Mouse (Mus musculus): ENCODE results near the gene Lbp. TPM values are rescaled to one million over a fixed set of nuclear protein-coding genes. Genes with fewer than 3 reads are reported as not detected.

Lbp gene
- polyA plus RNA-seq, 1 experiment from 2014 or later, result 2.2 TPM

DNA sequence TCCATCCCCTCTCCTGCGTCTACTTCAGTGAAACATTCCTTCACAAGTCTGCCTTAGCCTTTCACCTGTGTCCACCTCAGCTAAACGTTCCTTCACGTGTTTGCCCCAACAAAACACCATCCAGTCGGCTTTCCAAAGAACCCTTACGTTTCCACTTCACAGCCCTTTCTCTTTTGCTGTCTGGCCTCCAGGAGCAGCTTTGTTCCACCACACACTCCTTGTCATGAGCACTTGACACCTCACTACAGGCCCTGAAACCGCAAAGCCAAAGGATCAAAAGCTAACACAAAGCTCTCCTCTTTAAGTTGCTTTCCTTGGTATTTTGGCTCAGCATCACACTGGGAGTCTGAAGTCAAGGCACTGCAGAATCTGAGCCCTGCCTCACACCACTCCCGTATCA lies 67.2 kb downstream of the Lbp start:
- DNase-seq, result no peak
- Histone ChIP-seq H3K9me3 (ENCODE audit: control insufficient read depth, low read length) (no peaks in the 10 kb centered on the region), H3K4me2 (ENCODE audit: low read length) (no peak overlapping the region), H3K4me1 (ENCODE audit: control insufficient read depth, insufficient read depth, low read length) (no peaks in the 10 kb centered on the region), H3K27me3 (ENCODE audit: control insufficient read depth, insufficient read depth, low read length) (no peaks in the 10 kb centered on the region), H3K9ac (replicated peaks; ENCODE audit: low read length) (no peak overlapping the region), H3K36me3 (ENCODE audit: control insufficient read depth, insufficient read depth, low read length) (peaks cover 10% of the 10 kb centered on the region), H3K27ac (replicated peaks; ENCODE audit: low read depth, low read length) (no peak overlapping the region), H3K4me3 (replicated peaks; ENCODE audit: low read depth, low read length) (no peak overlapping the region)
- 60% methylated on average over 7 of the region's 7 CpGs for WGBS
- ATAC-seq (ENCODE audit: low FRiP score, low TSS enrichment), result no peak

GRCm38 (mm10) chr2:158375443-158376122 lies 69.3 kb downstream of the Lbp start, which contains the start of gene Snhg11:
Snhg11 (plus strand) TSS chr2:158375638.
- Histone ChIP-seq H3K4me1 (ENCODE audit: control insufficient read depth, insufficient read depth, low read length) (no peaks in the 10 kb centered on the region), H3K27me3 (ENCODE audit: control insufficient read depth, insufficient read depth, low read length) (no peaks in the 10 kb centered on the region), H3K9ac (replicated peaks; ENCODE audit: low read length) (peak within 1 kb of the TSS; percentile 47), H3K36me3 (ENCODE audit: control insufficient read depth, insufficient read depth, low read length) (peaks cover 10% of the 10 kb centered on the region), H3K4me2 (ENCODE audit: low read length) (peak within 1 kb of the TSS; percentile 56), H3K4me3 (replicated peaks; ENCODE audit: low read depth, low read length) (peak within 1 kb of the TSS; percentile 38), H3K27ac (replicated peaks; ENCODE audit: low read depth, low read length) (peak within 1 kb of the TSS; percentile 75), H3K9me3 (ENCODE audit: control insufficient read depth, low read length) (no peaks in the 10 kb centered on the region)
- peak; percentile 82 for ATAC-seq (ENCODE audit: low FRiP score, low TSS enrichment)
- WGBS, result 2% methylated on average over 36 of the region's 36 CpGs
- DNase-seq, result peak; percentile 91

- H3K4me2 ChIP-seq (ENCODE audit: low read length), result peak overlapping the region; percentile 56
- peak overlapping the region; percentile 75 for H3K27ac ChIP-seq (replicated peaks; ENCODE audit: low read depth, low read length)
- 27% methylated on average over 12 of the region's 12 CpGs for WGBS
- DNase-seq (peak; percentile 33), ATAC-seq (ENCODE audit: low FRiP score, low TSS enrichment) (peak; percentile 19; the same call in 1 of the 2 replicates)
- no peaks in the 10 kb centered on the region for H3K4me1 ChIP-seq (ENCODE audit: control insufficient read depth, insufficient read depth, low read length)
- no peaks in the 10 kb centered on the region for H3K27me3 ChIP-seq (ENCODE audit: control insufficient read depth, insufficient read depth, low read length)
- no peaks in the 10 kb centered on the region for H3K9me3 ChIP-seq (ENCODE audit: control insufficient read depth, low read length)
- peak overlapping the region; percentile 38 for H3K4me3 ChIP-seq (replicated peaks; ENCODE audit: low read depth, low read length)
- H3K36me3 ChIP-seq (ENCODE audit: control insufficient read depth, insufficient read depth, low read length), result peaks cover 16% of the 10 kb centered on the region
- H3K9ac ChIP-seq (replicated peaks; ENCODE audit: low read length), result peak overlapping the region; percentile 47
Measured at GRCm38 (mm10) chr2:158376123-158376687, 69.9 kb downstream of the Lbp start.

DNA sequence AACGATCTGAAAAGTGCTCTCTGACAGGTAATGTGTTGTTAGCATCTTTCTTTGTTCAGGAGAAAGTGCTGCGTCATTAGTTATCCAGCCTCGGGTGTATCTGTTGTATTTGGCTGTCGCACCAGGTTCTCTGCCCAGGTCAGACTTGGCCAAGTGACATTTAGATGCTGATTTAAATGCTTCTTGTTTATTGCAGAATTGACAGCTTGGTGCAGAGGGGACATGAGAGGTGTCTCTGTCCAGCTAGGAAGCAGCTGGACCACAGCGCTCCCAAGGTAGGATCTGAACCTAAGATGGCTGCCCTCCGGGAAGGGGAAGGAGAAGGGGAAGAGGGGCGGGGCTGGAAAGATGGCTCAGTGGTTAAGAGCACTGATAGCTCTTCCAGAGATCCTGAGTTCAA lies 70.5 kb downstream of the Lbp start:
- Histone ChIP-seq H3K9ac (replicated peaks; ENCODE audit: low read length) (peak overlapping the region; percentile 47), H3K9me3 (ENCODE audit: control insufficient read depth, low read length) (no peaks in the 10 kb centered on the region), H3K4me1 (ENCODE audit: control insufficient read depth, insufficient read depth, low read length) (no peaks in the 10 kb centered on the region), H3K27me3 (ENCODE audit: control insufficient read depth, insufficient read depth, low read length) (no peaks in the 10 kb centered on the region), H3K4me3 (replicated peaks; ENCODE audit: low read depth, low read length) (peak overlapping the region; percentile 38), H3K36me3 (ENCODE audit: control insufficient read depth, insufficient read depth, low read length) (peaks cover 20% of the 10 kb centered on the region), H3K4me2 (ENCODE audit: low read length) (peak overlapping the region; percentile 56), H3K27ac (replicated peaks; ENCODE audit: low read depth, low read length) (peak overlapping the region; percentile 75)
- 69% methylated on average over 7 of the region's 7 CpGs for WGBS
- ATAC-seq (ENCODE audit: low FRiP score, low TSS enrichment) (no peak), DNase-seq (peak; percentile 35)

GRCm38 (mm10) chr2:158377811-158378210 lies 71.5 kb downstream of the Lbp start:
- Histone ChIP-seq H3K36me3 (ENCODE audit: control insufficient read depth, insufficient read depth, low read length) (peaks cover 23% of the 10 kb centered on the region), H3K4me3 (replicated peaks; ENCODE audit: low read depth, low read length) (no peak overlapping the region), H3K27me3 (ENCODE audit: control insufficient read depth, insufficient read depth, low read length) (no peaks in the 10 kb centered on the region), H3K9me3 (ENCODE audit: control insufficient read depth, low read length) (no peaks in the 10 kb centered on the region), H3K27ac (replicated peaks; ENCODE audit: low read depth, low read length) (no peak overlapping the region), H3K4me1 (ENCODE audit: control insufficient read depth, insufficient read depth, low read length) (no peaks in the 10 kb centered on the region), H3K9ac (replicated peaks; ENCODE audit: low read length) (no peak overlapping the region; the same call in 1 of the 2 replicates), H3K4me2 (ENCODE audit: low read length) (peak overlapping the region; percentile 56)
- 86% methylated on average over 1 of the region's 1 CpGs for WGBS
- no peak for DNase-seq
- ATAC-seq (ENCODE audit: low FRiP score, low TSS enrichment), result no peak

- ATAC-seq (ENCODE audit: low FRiP score, low TSS enrichment), result peak; percentile 21; the same call in 1 of the 2 replicates
- WGBS, result 42% methylated on average over 13 of the region's 13 CpGs
- Histone ChIP-seq H3K27ac (replicated peaks; ENCODE audit: low read depth, low read length) (no peak overlapping the region), H3K27me3 (ENCODE audit: control insufficient read depth, insufficient read depth, low read length) (no peaks in the 10 kb centered on the region), H3K4me3 (replicated peaks; ENCODE audit: low read depth, low read length) (no peak overlapping the region), H3K4me2 (ENCODE audit: low read length) (no peak overlapping the region), H3K4me1 (ENCODE audit: control insufficient read depth, insufficient read depth, low read length) (no peaks in the 10 kb centered on the region), H3K36me3 (ENCODE audit: control insufficient read depth, insufficient read depth, low read length) (peaks cover 23% of the 10 kb centered on the region), H3K9ac (replicated peaks; ENCODE audit: low read length) (no peak overlapping the region), H3K9me3 (ENCODE audit: control insufficient read depth, low read length) (no peaks in the 10 kb centered on the region)
- peak; percentile 95 for DNase-seq
Measured at GRCm38 (mm10) chr2:158379354-158380078, 73.2 kb downstream of the Lbp start.

Other genes with a start within 250 kb of the Lbp start
- gene Tgm2, start 160.1 kb upstream of the Lbp start, polyA plus RNA-seq (2014; fragmentation: Nextera tagmentation; extraction: Ambion mirVana), result 0.77 and 6.8 TPM in 2 replicates
- gene D630003M21Rik, start 77.3 kb upstream of the Lbp start, polyA plus RNA-seq (2014; fragmentation: Nextera tagmentation; extraction: Ambion mirVana), result 0.97 and 1.4 TPM in 2 replicates
- gene Bpi, start 48.4 kb upstream of the Lbp start, polyA plus RNA-seq (2014; fragmentation: Nextera tagmentation; extraction: Ambion mirVana), result not detected in 2 replicates
- 225 and 337 TPM in 2 replicates for gene Snhg11, start 69.1 kb downstream of the Lbp start, polyA plus RNA-seq (2014; fragmentation: Nextera tagmentation; extraction: Ambion mirVana)
- gene Ralgapb, start 103.4 kb downstream of the Lbp start, polyA plus RNA-seq (2014; fragmentation: Nextera tagmentation; extraction: Ambion mirVana), result 31.4 and 32.6 TPM in 2 replicates
- gene Adig, start 196.1 kb downstream of the Lbp start, polyA plus RNA-seq (2014; fragmentation: Nextera tagmentation; extraction: Ambion mirVana), result not detected in 2 replicates
- 0.57 and 0.87 TPM in 2 replicates for gene Arhgap40, start 206.3 kb downstream of the Lbp start, polyA plus RNA-seq (2014; fragmentation: Nextera tagmentation; extraction: Ambion mirVana)